Mouse (Mus musculus): Measurements from ENCODE around the gene Trim30a.
"Not testable (repeated sequence)": the region's sequence is repeated elsewhere in the genome, so short reads cannot be mapped to it uniquely, and the experiment has no call there.

The Trim30a gene

GRCm38 (mm10) chr7:104465065-104465744, at the start of gene Trim30a:
Trim30a (minus strand) TSS chr7:104465193.
- DNase-seq: no peak

- DNase-seq: peak; percentile 2
These were observed 42.5 kb upstream of the Trim30a start, which contains the start of gene Trim30d for GRCm38 (mm10) chr7:104507421-104508065. Trim30d (minus strand) TSS chr7:104507849.

- DNase-seq: no peak
These were observed 36.8 kb upstream of the Trim30a start for GRCm38 (mm10) chr7:104501589-104502371.

GRCm38 (mm10) chr7:104501186-104501585, 36.2 kb upstream of the Trim30a start:
- not testable (repeated sequence) for DNase-seq

GRCm38 (mm10) chr7:104499464-104499863, 34.5 kb upstream of the Trim30a start:
- not testable (repeated sequence) for DNase-seq

GRCm38 (mm10) chr7:104445961-104446645, 18.9 kb downstream of the Trim30a start:
- peak; percentile 61 for DNase-seq

GRCm38 (mm10) chr7:104404460-104404950, 60.5 kb downstream of the Trim30a start:
- DNase-seq: no peak

- DNase-seq: no peak
These were observed 63.9 kb downstream of the Trim30a start for GRCm38 (mm10) chr7:104401140-104401539.

- DNase-seq: no peak
These were observed 64.3 kb downstream of the Trim30a start, which contains the start of gene Trim30c for GRCm38 (mm10) chr7:104400698-104401097. Trim30c (minus strand) TSS chr7:104400837.

GRCm38 (mm10) chr7:104398492-104398891, 66.5 kb downstream of the Trim30a start:
- DNase-seq: no peak

GRCm38 (mm10) chr7:104369736-104370414, 95.1 kb downstream of the Trim30a start, which contains the start of gene Trim30b:
Trim30b (minus strand) TSS chr7:104369884.
- peak; percentile 30 for DNase-seq

GRCm38 (mm10) chr7:104366339-104366738, 98.7 kb downstream of the Trim30a start:
- no peak for DNase-seq

All from thymus, postnatal 25 days (tissue).